10 mouse cellular contexts compared by ENCODE assay signal in genomic region chr4:142193780-142194179, GRCm38 (mm10). TPM values are rescaled to one million over a fixed set of nuclear protein-coding genes. Genes with fewer than 3 reads are reported as not detected.
A peak's percentile ranks its signal among the peaks of the same experiment; 100 is the strongest.
DNase-seq lines count a peak whose midpoint lies in the region; ATAC-seq lines count a peak whose summit lies in the region.
"Had no signal": no experiment of that assay in that cellular context is flagged by ENCODE, and none has a peak within 500 bp of the region (broad histone marks: within the 10 kb centered on the region; RNA-seq: fewer than 3 reads in every experiment).

No protein-coding gene starts in this region.

- peak; percentile 95 for DNase-seq in heart, adult 11 months
- peak; percentile 84 to 90 for DNase-seq in cerebellum, postnatal 25 days
- DNase-seq in kidney, postnatal 10 days, result peak; percentile 76
- DNase-seq in lung, postnatal 25 days (ENCODE audit: low spot score), result peak; percentile 86
- DNase-seq in adrenal gland, postnatal 4 days (ENCODE audit: low spot score in 2 of 2), result no peak
- no peak for DNase-seq in spleen, postnatal 14 days (ENCODE audit: low spot score in 2 of 2)
- no peak for DNase-seq in spleen, adult 18-20 months

- H3K36me3 ChIP-seq in heart, embryonic 11.5 days (ENCODE audit: control insufficient read depth, insufficient read depth, low read length), result no peaks in the 10 kb centered on the region
- H3K36me3 ChIP-seq: liver, embryonic 15.5 days; neural tube, embryonic 12.5 days had no signal

- H3K4me2 ChIP-seq in heart, embryonic 11.5 days, result no peak overlapping the region
- H3K4me2 ChIP-seq: liver, embryonic 15.5 days; neural tube, embryonic 12.5 days had no signal

- no peak overlapping the region for H3K4me3 ChIP-seq in heart, embryonic 11.5 days (ENCODE audit: low read depth, low read length)
- H3K4me3 ChIP-seq: liver, embryonic 15.5 days; neural tube, embryonic 12.5 days had no signal

- H3K4me1 ChIP-seq in heart, embryonic 11.5 days (ENCODE audit: control insufficient read depth, insufficient read depth, low read length), result no peaks in the 10 kb centered on the region
- H3K4me1 ChIP-seq: liver, embryonic 15.5 days; neural tube, embryonic 12.5 days had no signal

- no peak overlapping the region for H3K27ac ChIP-seq in heart, embryonic 11.5 days (ENCODE audit: low read depth, low read length)
- H3K27ac ChIP-seq: liver, embryonic 15.5 days; neural tube, embryonic 12.5 days had no signal

- no peaks in the 10 kb centered on the region for H3K27me3 ChIP-seq in heart, embryonic 11.5 days (ENCODE audit: control insufficient read depth, insufficient read depth, low read length)
- H3K27me3 ChIP-seq: liver, embryonic 15.5 days; neural tube, embryonic 12.5 days had no signal

- no peaks in the 10 kb centered on the region for H3K9me3 ChIP-seq in heart, embryonic 11.5 days (replicated peaks; ENCODE audit: control insufficient read depth, low read length)
- H3K9me3 ChIP-seq: liver, embryonic 15.5 days; neural tube, embryonic 12.5 days had no signal

- 80% methylated on average over 7 of the region's 7 CpGs for WGBS in heart, embryonic 11.5 days (ENCODE audit: insufficient replicate concordance)

- ATAC-seq in heart, embryonic 11.5 days (replicated peaks; ENCODE audit: insufficient number of reproducible peaks, low FRiP score, low TSS enrichment), result no peak

- H3K9ac ChIP-seq in heart, embryonic 11.5 days (ENCODE audit: low read depth, low read length), result no peak overlapping the region
- H3K9ac ChIP-seq: liver, embryonic 15.5 days; neural tube, embryonic 12.5 days had no signal

RNA-seq across cellular contexts. Expression of gene Kazn, which starts 45.4 kb away (rescaled TPM):
- polyA plus RNA-seq in heart, embryonic 11.5 days (2014; fragmentation: Nextera tagmentation; extraction: Ambion mirVana), result 5.8 and 8.0 TPM in 2 replicates
- total RNA-seq in adrenal gland, postnatal 4 days (2021), result 10 to 100 TPM; 40.7 to 42.6 TPM

Comparison
In these comparisons a context has a peak if more than half of its experiments do, and no peak if none do; other contexts are left out.
1. DNase-seq: peak in heart, adult 11 months (single experiment), cerebellum, postnatal 25 days (2 of 2), kidney, postnatal 10 days (single experiment) and lung, postnatal 25 days (single experiment); none in adrenal gland, postnatal 4 days (0 of 2), spleen, postnatal 14 days (0 of 2) and spleen, adult 18-20 months (0 of 2).